Comparison of ENCODE assay signal across 1 mouse cellular context in genomic region chr1:63129273-63129672, GRCm38 (mm10).
TF ChIP-seq lines count a peak whose summit lies in the region.

No protein-coding gene starts in this region.

TF ChIP-seq in MEL, 35 proteins besides CTCF, POLR2A, EP300 and RAD21 (continued from another document):
- TF ChIP-seq MAZ (IDR thresholded peaks at IDR 0.05; ENCODE audit: low read depth, low read length) (no peak), SIN3A (IDR thresholded peaks at IDR 0.05; ENCODE audit: low read length) (no peak; the same call in 1 of the 2 replicates), POLR2AphosphoS5 (IDR thresholded peaks at IDR 0.05; ENCODE audit: borderline replicate concordance, low read depth, low read length) (no peak), MEF2A (IDR thresholded peaks at IDR 0.05; ENCODE audit: extremely low read depth, insufficient replicate concordance, low read depth, low read length, poor library complexity, severe bottlenecking) (no peak), USF1 (IDR thresholded peaks at IDR 0.05; ENCODE audit: low read depth, low read length) (no peak), MAFK (IDR thresholded peaks at IDR 0.05; ENCODE audit: borderline replicate concordance, low read depth, low read length) (no peak), E2F4 (IDR thresholded peaks at IDR 0.05; ENCODE audit: borderline replicate concordance, low read depth, low read length) (no peak), SMC3 (IDR thresholded peaks at IDR 0.05; ENCODE audit: low read depth, low read length) (no peak), USF2 (IDR thresholded peaks at IDR 0.05; ENCODE audit: borderline replicate concordance in 1 of 2, insufficient read depth in 1 of 2, low read depth in 1 of 2, low read length in 2 of 2) (no peak), ZKSCAN1 (IDR thresholded peaks at IDR 0.05; ENCODE audit: low read depth, low read length) (no peak), UBTF (IDR thresholded peaks at IDR 0.05; ENCODE audit: borderline replicate concordance, insufficient read depth, low read depth, low read length) (no peak), MAX (IDR thresholded peaks at IDR 0.05; ENCODE audit: low read length) (no peak), TBP (IDR thresholded peaks at IDR 0.05; ENCODE audit: low read depth, low read length) (no peak), ZC3H11A (IDR thresholded peaks at IDR 0.05; ENCODE audit: low read depth, low read length) (no peak)
TF ChIP-seq in MEL: peak in this region for 0.
